Mouse (Mus musculus): ENCODE measurements around the gene Slc1a7.

GRCm38 (mm10) chr4:107955691-107956090 is 12.4 kb upstream of the Slc1a7 start:
- no peak for TF ChIP-seq POLR2A (IDR thresholded peaks at IDR 0.05; ENCODE audit: borderline replicate concordance, insufficient read depth, low read length)
- no peak for TF ChIP-seq CTCF (IDR thresholded peaks at IDR 0.05; ENCODE audit: borderline replicate concordance, insufficient read depth, low read depth, low read length)

All from cerebellum, adult 2 months (tissue).